Mouse (Mus musculus) MEL (cell line): ENCODE measurements at regions not wholly inside any gene's neighbourhood (a gene's known extent, or its start where the extent isn't known, plus 50 kb on each side); places are given as distances from the start of the nearest gene placed in this dataset.

ENCODE experiments used
- CHD1 ChIP-seq: IDR thresholded peaks from 2 replicates; pipeline ENCODE4 v1.6.1; 2012; ENCODE audit warnings: low read depth, mild to moderate bottlenecking, inconsistent platforms, low read length, improper control_type of control experiment
- CTCF ChIP-seq, 3 experiments: IDR thresholded peaks in 2 of 3; conservative IDR thresholded peaks in 1 of 3; 2 replicates each; pipeline ENCODE4 v1.5.1; 2011 to 2012; ENCODE audit warnings: low read length in 3 of 3, low read depth in 2 of 3, mild to moderate bottlenecking in 2 of 3, improper control_type of control experiment in 1 of 3, inconsistent platforms in 1 of 3, mixed read lengths in 1 of 3, moderate library complexity in 1 of 3; ENCODE audit not compliant: control insufficient read depth in 1 of 3, insufficient read depth in 1 of 3, poor library complexity in 1 of 3, severe bottlenecking in 1 of 3
- EP300 ChIP-seq, 2 experiments: IDR thresholded peaks; 2 replicates each; pipeline ENCODE4 v1.6.1; 2011; ENCODE audit warnings: improper control_type of control experiment in 2 of 2, low read length in 2 of 2, low read depth in 1 of 2, mild to moderate bottlenecking in 1 of 2
- GATA1 ChIP-seq: IDR thresholded peaks from 2 replicates; pipeline ENCODE4 v1.6.1; 2011; ENCODE audit warnings: low read depth, low read length, improper control_type of control experiment
- MYC ChIP-seq: IDR thresholded peaks from 2 replicates; pipeline ENCODE4 v1.6.1; 2011; ENCODE audit warnings: low read depth, mild to moderate bottlenecking, low read length, improper control_type of control experiment, moderate library complexity
- POLR2A ChIP-seq, 2 experiments: IDR thresholded peaks; 2 replicates each; pipeline ENCODE4 v1.6.1; 2011 to 2012; ENCODE audit warnings: low read length in 2 of 2, mild to moderate bottlenecking in 2 of 2, control low read depth in 1 of 2, improper control_type of control experiment in 1 of 2, low read depth in 1 of 2, moderate library complexity in 1 of 2; ENCODE audit not compliant: control insufficient read depth in 1 of 2, insufficient read depth in 1 of 2, poor library complexity in 1 of 2
- TAL1 ChIP-seq: IDR thresholded peaks from 2 replicates; pipeline ENCODE4 v1.6.1; 2012; ENCODE audit warnings: mild to moderate bottlenecking, inconsistent platforms, low read length, moderate library complexity, mixed read lengths
- TCF12 ChIP-seq: IDR thresholded peaks from 2 replicates; pipeline ENCODE4 v1.6.1; 2014; ENCODE audit warnings: low read depth, mild to moderate bottlenecking, inconsistent platforms, low read length, improper control_type of control experiment, moderate library complexity
- UBTF ChIP-seq: IDR thresholded peaks from 2 replicates; pipeline ENCODE4 v1.6.1; 2012; ENCODE audit warnings: low read depth, mild to moderate bottlenecking, inconsistent platforms, low read length, improper control_type of control experiment, moderate library complexity, borderline replicate concordance; ENCODE audit not compliant: insufficient read depth
- ZC3H11A ChIP-seq: IDR thresholded peaks from 2 replicates; pipeline ENCODE4 v1.6.1; 2012; ENCODE audit warnings: low read depth, mild to moderate bottlenecking, inconsistent platforms, low read length, improper control_type of control experiment

GRCm38 (mm10) chr15:61670556-61670955, 747.7 kb upstream of the A1bg start:
- TF ChIP-seq EP300 (IDR thresholded peaks at IDR 0.05; ENCODE audit: low read depth in 1 of 2, low read length in 2 of 2) (no peak), TAL1 (no peak), GATA1 (no peak), POLR2A (IDR thresholded peaks at IDR 0.05; ENCODE audit: control insufficient read depth in 1 of 2, insufficient read depth in 1 of 2, low read depth in 1 of 2, low read length in 2 of 2, poor library complexity in 1 of 2) (no peak), MYC (no peak), TCF12 (no peak), UBTF (no peak), ZC3H11A (no peak), CHD1 (no peak), CTCF (IDR thresholded peaks at IDR 0.05 in 2 of 3, conservative IDR thresholded peaks at IDR 0.05 in 1 of 3; ENCODE audit: control insufficient read depth in 1 of 3, insufficient read depth in 1 of 3, low read depth in 2 of 3, low read length in 3 of 3, poor library complexity in 1 of 3, severe bottlenecking in 1 of 3) (no peak)
